Mouse (Mus musculus): Measurements from ENCODE around the gene Iqsec1.

The Iqsec1 gene

GRCm38 (mm10) chr6:90778841-90779240, 209.6 kb downstream of the Iqsec1 start:
- DNase-seq = no peak

- DNase-seq = no peak
These were observed 211.2 kb downstream of the Iqsec1 start for GRCm38 (mm10) chr6:90777302-90777701.

GRCm38 (mm10) chr6:90775606-90776005, 212.9 kb downstream of the Iqsec1 start:
- no peak for DNase-seq

DNA sequence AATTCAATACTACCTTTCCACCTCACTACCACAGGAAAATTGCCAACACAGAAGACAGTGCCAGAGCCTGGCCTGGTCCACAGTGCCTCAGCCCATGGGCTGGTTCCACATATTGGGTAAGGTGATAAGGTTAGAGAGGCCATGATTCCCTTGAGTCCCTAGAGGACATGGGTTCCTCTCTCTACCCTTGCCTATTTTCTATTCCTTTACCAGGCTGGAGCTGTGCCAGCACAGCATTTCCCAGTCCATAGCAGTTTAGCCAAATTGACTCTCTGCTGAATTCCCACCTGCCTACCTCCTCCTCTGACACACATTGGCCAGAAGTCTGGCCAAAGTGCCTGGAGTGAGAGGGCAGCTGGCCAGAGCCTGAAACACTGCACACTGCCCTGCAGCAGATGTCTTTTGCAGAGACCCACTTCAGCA, 214.7 kb downstream of the Iqsec1 start:
- no peak for DNase-seq

DNA sequence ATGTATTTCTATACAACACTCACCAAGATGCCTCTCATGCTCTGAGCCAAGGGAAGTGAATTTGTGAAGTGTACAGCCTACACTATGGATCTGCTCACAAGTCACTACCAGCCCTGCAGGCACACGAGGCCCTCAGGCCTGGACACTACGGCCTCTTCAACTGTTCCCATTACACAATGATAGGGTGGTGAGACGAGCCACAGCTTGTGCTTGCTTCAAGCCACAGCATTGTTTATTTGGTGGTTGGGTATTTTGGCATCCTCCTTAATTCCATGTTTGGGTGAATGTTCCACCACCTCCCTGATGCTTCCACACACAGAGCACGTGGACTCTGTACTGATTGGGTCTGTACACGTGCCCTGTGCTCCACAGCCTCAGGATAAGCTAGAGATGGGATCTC, 216.4 kb downstream of the Iqsec1 start:
- DNase-seq = no peak

GRCm38 (mm10) chr6:90768526-90768925, 220.0 kb downstream of the Iqsec1 start:
- no peak for DNase-seq

DNA sequence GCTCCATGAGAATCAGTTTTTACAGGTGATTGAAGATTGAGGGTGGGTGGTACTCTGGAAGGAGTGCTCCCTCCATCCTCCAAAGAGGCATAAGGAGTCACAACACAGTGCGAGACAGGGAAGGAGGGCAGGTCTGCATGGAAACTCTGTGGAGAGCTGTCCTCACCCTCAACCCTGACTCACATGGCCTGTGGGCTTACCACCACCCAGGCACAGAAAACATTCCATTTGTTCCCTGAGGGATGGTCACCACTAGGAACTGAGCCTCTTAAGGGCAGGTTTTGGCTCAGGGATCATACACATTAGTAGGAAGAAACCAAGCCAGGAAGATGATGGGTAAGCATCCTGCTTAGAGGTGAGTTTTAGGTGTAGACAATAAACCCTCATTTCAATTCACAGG, 220.6 kb downstream of the Iqsec1 start:
- no peak for DNase-seq

GRCm38 (mm10) chr6:90764753-90765152, 223.7 kb downstream of the Iqsec1 start:
- DNase-seq = no peak

DNA sequence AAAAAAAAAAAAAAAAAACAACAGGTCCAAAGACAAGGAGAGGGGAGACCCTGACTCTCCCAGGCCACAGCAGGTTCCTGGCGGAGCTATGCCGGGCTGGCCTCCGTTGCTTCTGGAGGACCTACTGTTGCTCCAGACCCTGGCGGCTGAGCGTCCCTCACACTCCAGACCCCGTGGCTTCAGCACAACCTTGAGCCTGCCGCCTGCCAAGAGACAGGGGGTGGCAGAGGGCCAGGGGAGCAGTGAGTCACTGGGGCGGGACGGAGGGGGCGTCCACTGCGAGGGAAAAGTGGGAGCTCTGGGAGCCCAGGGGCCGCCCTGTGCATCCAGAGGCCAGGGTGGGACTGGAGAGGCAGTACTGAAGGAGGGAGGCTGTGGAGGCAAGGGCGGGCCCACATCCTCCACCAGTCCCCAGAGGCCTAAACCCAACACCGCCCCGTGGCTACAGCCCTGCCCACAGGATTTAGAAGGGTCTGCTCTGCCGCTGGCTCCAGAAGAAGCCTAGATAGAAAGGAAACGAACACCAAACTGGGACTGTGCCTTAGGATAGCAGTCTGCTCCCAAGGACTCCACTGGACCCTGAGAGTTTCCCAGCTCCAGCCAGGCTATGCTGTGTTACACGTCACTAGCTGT, 224.4 kb downstream of the Iqsec1 start:
- peak; percentile 56 for DNase-seq

DNA sequence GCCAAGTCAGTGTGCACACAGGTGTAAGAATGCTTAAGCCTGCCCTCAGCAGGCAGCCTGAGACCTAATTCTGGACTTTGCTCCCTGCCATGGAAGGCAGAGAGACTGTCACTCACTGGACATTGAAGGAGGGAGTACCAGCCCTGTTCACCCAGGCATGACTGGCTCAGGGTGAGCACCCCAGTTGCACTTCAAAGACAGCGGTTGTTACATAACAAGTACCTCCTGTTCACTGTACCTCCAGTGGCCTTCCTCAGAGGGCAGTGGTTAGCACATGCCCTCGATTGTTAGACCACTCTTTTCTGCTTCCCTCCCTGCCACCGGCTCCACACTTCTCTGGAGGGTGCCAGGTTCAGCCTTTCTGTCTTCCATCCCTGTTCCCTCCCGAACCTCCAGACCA, 225.2 kb downstream of the Iqsec1 start:
- DNase-seq = no peak

GRCm38 (mm10) chr6:90762120-90762736, 226.3 kb downstream of the Iqsec1 start:
- DNase-seq = no peak

DNA sequence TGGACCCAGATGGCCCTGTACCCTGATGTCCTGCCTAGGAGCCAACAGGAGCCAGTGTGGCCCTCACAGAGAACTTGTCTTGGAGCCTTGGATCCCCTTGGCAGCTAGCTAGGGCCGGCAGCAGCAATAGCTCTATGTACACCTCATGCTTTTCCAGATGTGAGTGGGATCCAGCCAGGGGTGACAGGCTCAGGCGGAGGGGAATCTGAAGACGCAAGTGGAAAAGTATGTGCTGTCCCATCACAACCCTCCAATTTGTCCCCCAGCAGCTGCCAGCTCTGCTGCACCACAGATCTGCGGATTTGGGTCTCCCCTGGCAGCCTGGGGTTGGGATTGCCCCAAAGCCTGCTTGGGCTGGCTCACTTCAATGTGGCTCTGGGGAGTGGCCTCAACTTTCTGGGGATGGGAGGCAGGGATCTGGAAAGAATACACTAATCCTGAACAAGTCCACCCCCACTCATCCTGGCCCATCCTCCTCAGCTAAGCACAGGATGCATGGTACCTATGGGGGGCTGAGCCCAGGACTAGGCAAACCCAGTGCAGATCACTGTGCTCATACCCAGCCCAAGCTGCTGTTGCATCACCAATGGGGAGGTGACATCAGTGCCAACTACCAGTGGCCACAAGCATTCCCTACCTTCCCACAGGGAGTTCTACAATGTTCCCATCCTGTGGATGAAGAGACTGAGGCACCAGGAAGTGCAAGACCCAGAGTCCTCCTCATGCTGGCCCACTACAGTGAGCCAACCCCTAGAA, 227.0 kb downstream of the Iqsec1 start:
- DNase-seq = no peak

DNA sequence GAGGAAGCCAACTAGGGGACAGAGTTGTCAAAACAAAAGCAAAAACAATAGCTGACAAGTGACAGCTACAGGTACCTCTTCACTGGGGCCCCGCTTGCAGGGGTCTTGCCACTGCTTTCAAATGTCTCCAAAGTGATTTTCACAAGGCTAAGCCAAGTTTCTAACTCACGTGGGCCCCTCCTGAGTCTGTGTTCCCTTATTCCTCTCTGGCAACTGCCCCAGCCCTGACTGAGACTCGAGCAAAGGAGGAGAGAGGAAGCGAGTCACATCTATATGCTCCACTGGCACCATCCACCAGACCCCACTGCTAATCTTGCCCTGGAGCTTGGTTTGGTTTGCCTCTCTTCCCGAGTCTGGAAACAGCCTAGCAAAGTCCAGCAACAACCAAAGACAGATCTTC, 227.6 kb downstream of the Iqsec1 start:
- no peak for DNase-seq

- DNase-seq = no peak
These were observed 228.7 kb downstream of the Iqsec1 start for GRCm38 (mm10) chr6:90759754-90760153.

DNA sequence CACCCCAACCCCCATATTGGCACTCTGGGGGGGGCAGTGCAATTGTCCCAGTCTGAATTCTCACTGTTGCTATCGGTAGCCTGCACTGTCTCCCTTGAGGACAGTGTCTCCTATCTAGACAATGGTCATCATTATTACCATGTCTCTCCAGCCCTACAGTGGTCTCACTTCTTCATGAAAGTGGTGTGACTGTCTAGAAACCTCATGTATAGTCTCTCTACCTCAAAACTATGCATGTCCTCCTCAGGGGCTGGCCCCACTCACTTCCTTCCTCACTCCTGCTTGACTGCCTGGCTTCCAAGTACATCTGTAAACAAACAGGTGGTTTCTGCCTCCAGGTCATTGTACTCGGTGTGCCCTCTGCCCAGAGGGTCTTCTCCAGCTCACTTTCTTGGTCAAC, 230.3 kb downstream of the Iqsec1 start:
- DNase-seq = no peak

DNA sequence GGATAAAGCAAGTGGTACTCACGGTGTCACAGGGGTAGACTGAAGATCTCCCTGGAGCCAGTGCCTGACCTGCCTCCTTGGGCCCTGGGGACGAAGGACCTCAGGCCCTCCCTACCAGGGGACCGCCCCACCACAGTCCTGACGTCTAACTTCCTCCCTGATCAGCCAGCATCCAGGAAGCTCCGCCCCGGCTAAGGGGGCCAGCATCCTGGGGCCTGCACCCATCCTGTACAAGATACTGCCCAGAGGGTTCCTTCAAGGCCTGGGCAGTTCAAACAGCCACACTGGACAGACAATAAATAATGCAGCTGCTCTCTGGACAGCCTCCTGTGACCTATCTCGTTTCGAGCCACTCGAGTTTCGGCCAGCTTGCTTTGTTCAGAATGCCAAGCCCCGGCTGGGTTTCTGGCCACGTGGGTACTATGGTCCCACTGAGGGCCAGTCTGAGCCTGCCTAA, 231.0 kb downstream of the Iqsec1 start:
- no peak for DNase-seq

DNA sequence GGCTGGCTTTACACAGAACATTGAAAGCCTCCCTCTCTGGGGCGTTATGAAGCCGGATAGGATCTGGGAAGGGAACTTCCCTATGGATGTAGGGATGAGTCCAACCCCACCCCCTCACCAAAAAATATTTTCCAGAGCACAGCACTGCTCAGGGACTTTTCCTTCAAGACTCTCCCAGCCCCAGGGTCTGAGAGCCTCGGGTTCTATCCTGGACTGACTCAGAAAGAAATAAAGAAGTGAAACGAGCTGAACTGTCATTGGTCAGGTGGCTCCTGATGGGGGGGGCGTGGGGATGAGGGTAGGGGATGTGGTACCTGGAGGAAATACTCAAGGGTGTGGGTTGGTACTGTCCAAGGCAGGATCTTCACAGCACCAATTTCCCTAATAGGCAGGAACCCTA, 231.9 kb downstream of the Iqsec1 start:
- DNase-seq = no peak

DNA sequence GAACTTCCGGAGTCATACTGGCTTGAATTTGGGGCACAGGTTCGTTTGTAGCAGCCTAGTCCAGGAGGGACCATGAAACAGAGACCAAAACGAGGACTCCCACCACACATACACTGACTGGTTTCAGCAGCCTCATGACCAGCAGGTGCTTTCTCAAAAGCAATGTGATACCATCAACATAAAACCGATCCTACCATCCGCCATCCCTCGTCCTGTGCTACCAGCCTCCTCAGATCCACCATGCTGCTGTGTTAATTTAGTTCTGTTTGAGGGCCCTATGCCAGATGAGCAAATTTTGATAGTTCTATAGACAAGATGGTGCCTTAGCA, 232.9 kb downstream of the Iqsec1 start:
- no peak for DNase-seq

DNA sequence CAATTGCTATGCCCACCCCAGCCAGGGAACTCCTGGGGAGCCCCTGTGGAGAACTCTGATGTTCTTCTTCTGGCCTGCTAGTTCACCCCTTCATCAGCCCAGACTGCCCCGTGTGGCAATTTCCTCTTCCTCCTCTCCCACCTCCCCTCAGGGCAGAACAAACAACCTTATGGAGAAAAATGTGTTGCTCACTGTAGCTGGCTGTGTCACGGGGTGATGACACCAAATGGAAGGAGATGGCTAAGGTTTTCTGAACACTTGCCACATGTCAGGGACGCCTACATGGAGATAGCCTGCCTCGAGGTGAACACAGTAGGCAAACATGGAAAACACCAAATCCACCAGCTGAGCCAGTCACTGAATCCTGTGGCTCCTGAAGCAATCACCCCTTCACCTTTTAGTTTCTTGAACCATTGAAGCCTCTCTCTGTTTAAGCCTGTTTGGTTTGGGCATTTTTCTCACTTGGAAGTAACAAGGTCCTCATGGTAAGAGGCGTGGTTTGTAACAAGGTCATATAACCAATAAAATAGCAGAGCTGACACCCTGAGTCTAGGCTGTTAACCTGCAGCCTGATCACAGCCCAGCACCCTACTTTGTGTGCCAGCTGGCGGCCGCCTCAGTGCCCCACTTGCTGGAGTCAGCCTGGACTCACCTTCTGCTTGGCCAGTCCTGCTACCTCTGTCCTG, 233.4 kb downstream of the Iqsec1 start:
- DNase-seq = no peak

- DNase-seq = no peak
These were observed 234.4 kb downstream of the Iqsec1 start for GRCm38 (mm10) chr6:90754093-90754492.

GRCm38 (mm10) chr6:90753656-90754055, 234.8 kb downstream of the Iqsec1 start:
- no peak for DNase-seq

- no peak for DNase-seq
These were observed 236.9 kb downstream of the Iqsec1 start for GRCm38 (mm10) chr6:90751624-90752023.

GRCm38 (mm10) chr6:90750091-90750490, 238.4 kb downstream of the Iqsec1 start:
- DNase-seq = no peak
